Mouse (Mus musculus): ENCODE results near the gene P4htm. TPM values are rescaled to one million over a fixed set of nuclear protein-coding genes. Genes with fewer than 3 reads are reported as not detected.

Gene P4htm
- total and polyA plus RNA-seq, 3 experiments, result 14.2 to 21.0 (median 15.3) TPM

DNA sequence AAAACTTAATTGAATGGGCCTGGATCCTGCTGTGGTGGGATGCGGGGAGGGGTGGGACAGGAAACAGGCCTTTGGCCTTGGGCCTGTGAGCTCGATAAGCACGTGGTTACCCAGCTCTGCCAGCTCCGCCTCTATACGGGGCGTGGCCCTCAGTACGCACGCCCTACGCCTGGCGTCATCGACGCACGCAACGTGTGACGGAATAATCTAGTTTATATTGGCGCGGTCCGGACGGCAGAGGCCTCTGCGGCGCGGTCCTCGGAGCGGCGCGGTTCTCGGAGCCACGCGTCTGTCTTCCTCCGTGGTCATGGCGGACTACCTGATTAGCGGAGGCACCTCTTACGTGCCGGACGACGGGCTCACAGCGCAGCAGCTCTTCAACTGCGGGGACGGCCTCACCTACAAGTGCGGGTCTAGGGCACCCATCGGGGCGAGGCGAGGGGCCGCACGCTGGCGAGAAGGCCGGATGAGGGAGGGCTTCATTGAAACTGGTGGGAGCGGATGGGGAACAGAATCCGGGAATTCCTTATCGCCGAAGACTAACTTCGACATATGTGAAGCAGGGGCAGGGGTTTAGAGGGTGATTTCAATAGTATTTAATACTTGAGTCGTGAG lies 37.1 kb downstream of the P4htm start, which contains the start of gene Impdh2:
Gene Impdh2 (plus strand): TSS at position 60 of the 615 bp plus-strand sequence.
- H3K36me3 ChIP-seq (ENCODE audit: control insufficient read depth, insufficient read depth, low read length), result no peaks in the 10 kb centered on the region; the same call in 1 of the 2 replicates
- no peaks in the 10 kb centered on the region; the same call in none of the 2 replicates for H3K4me1 ChIP-seq (ENCODE audit: control insufficient read depth, insufficient read depth, low read length)
- peak within 1 kb of the TSS; percentile 82 for H3K9ac ChIP-seq (ENCODE audit: low read depth, low read length)
- intact Hi-C loops (cut with DNase I), result no loop called here
- WGBS, result under 1% methylated on average over 53 of the region's 53 CpGs
- no peaks in the 10 kb centered on the region for H3K27me3 ChIP-seq (ENCODE audit: control insufficient read depth, insufficient read depth, low read length)
- H3K27ac ChIP-seq, result peak within 1 kb of the TSS; percentile 72
- H3K79me2 ChIP-seq (replicated peaks; ENCODE audit: control insufficient read depth, insufficient read depth, low read length), result no peaks in the 10 kb centered on the region
- peak; percentile 97 for DNase-seq
- TF ChIP-seq EP300 (IDR thresholded peaks at IDR 0.05; ENCODE audit: insufficient read depth, low read depth, low read length) (peak; percentile 87), CTCF (IDR thresholded peaks at IDR 0.05) (0 out of 2 replicates have a peak, but pooled peaks have one; percentile 9), POLR2A (IDR thresholded peaks at IDR 0.05; ENCODE audit: insufficient read depth, low read depth, low read length) (peak; percentile 95)
- H3K4me3 ChIP-seq, result peak within 1 kb of the TSS; percentile 67

DNA sequence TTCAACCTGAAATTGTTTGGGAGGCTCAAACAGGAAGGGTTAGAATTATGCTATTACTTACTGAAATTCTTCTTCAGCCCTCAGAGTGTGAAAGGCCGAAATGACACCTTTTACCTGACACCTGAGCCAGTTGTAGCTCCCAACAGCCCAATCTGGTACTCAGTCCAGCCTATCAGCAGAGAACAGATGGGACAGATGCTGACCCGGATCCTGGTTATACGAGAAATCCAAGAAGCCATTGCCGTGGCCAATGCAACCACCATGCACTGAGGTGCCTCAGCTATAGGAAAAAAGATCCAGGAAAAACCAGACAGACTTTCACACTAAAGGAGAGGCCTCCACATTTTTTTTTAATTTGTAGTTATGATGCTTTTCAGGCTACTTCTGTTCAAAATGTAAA lies 38.3 kb downstream of the P4htm start:
- Histone ChIP-seq H3K27ac (no peak overlapping the region), H3K4me3 (no peak overlapping the region), H3K36me3 (ENCODE audit: control insufficient read depth, insufficient read depth, low read length) (no peaks in the 10 kb centered on the region; the same call in 1 of the 2 replicates), H3K9ac (ENCODE audit: low read depth, low read length) (no peak overlapping the region), H3K79me2 (replicated peaks; ENCODE audit: control insufficient read depth, insufficient read depth, low read length) (no peaks in the 10 kb centered on the region), H3K27me3 (ENCODE audit: control insufficient read depth, insufficient read depth, low read length) (no peaks in the 10 kb centered on the region), H3K4me1 (ENCODE audit: control insufficient read depth, insufficient read depth, low read length) (no peaks in the 10 kb centered on the region; the same call in none of the 2 replicates)
- intact Hi-C loops (cut with DNase I), result no loop called here
- WGBS, result 85% methylated on average over 4 of the region's 4 CpGs
- DNase-seq, result no peak
- TF ChIP-seq EP300 (IDR thresholded peaks at IDR 0.05; ENCODE audit: insufficient read depth, low read depth, low read length) (no peak), CTCF (IDR thresholded peaks at IDR 0.05) (no peak)

DNA sequence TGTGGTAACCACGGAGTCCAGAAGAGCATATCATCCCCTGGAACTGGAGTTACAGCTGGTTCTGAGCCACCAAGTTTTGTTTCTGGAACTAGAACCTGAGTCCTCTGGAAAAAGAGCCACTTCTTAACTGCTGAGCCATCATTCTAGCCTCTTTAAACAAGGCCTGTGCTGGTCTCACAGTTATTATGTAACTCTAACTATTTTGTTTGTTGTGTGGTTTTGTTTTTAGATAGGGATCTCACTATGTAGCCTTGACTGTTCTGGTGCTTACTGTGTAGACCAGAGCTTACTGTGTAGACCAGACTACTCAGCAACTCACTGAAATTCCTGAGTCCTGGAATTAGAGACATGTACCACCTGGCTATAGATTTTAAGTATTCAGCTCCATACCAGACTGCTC lies 50.6 kb downstream of the P4htm start:
- H3K27ac ChIP-seq, result no peak overlapping the region
- no peaks in the 10 kb centered on the region for H3K27me3 ChIP-seq (ENCODE audit: control insufficient read depth, insufficient read depth, low read length)
- DNase-seq, result no peak
- 90% methylated on average over 1 of the region's 1 CpGs for WGBS
- no peak overlapping the region for H3K9ac ChIP-seq (ENCODE audit: low read depth, low read length)
- H3K36me3 ChIP-seq (ENCODE audit: control insufficient read depth, insufficient read depth, low read length), result peaks cover 11% of the 10 kb centered on the region
- TF ChIP-seq EP300 (IDR thresholded peaks at IDR 0.05; ENCODE audit: insufficient read depth, low read depth, low read length), result no peak
- no peak for TF ChIP-seq CTCF (IDR thresholded peaks at IDR 0.05)
- no peak for TF ChIP-seq POLR2A (IDR thresholded peaks at IDR 0.05; ENCODE audit: insufficient read depth, low read depth, low read length)
- no peaks in the 10 kb centered on the region for H3K79me2 ChIP-seq (replicated peaks; ENCODE audit: control insufficient read depth, insufficient read depth, low read length)
- intact Hi-C loops (cut with DNase I), result no loop called here
- no peak overlapping the region for H3K4me3 ChIP-seq
- H3K4me1 ChIP-seq (ENCODE audit: control insufficient read depth, insufficient read depth, low read length), result no peaks in the 10 kb centered on the region

DNA sequence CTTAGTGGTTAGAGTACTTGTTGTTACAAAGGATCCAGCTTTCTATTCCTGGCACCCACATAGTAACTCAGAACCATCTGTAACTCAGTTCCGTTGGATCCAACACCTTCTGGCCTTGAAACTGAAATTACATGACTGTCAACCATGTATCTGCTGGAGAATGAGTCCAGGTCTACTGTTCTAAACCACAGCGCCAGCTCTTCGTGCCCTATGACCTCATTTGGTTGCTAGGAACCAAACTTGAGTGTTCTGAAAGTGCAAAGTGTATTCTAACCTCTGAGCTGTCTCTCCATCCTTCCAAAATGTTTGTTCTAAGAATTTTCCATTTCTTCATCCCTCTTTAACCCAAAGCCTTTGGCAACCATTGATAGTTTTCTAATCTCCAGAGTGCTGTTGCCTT lies 51.5 kb downstream of the P4htm start:
- no peaks in the 10 kb centered on the region for H3K27me3 ChIP-seq (ENCODE audit: control insufficient read depth, insufficient read depth, low read length)
- H3K4me1 ChIP-seq (ENCODE audit: control insufficient read depth, insufficient read depth, low read length), result no peaks in the 10 kb centered on the region
- H3K27ac ChIP-seq, result no peak overlapping the region
- H3K79me2 ChIP-seq (replicated peaks; ENCODE audit: control insufficient read depth, insufficient read depth, low read length), result no peaks in the 10 kb centered on the region
- no peak overlapping the region for H3K9ac ChIP-seq (ENCODE audit: low read depth, low read length)
- H3K4me3 ChIP-seq, result no peak overlapping the region
- H3K36me3 ChIP-seq (ENCODE audit: control insufficient read depth, insufficient read depth, low read length), result peaks cover 14% of the 10 kb centered on the region
- intact Hi-C loops (cut with DNase I), result no loop called here
- no peak for DNase-seq
- TF ChIP-seq POLR2A (IDR thresholded peaks at IDR 0.05; ENCODE audit: insufficient read depth, low read depth, low read length) (no peak), EP300 (IDR thresholded peaks at IDR 0.05; ENCODE audit: insufficient read depth, low read depth, low read length) (no peak), CTCF (IDR thresholded peaks at IDR 0.05) (no peak)
- 90% methylated on average over 3 of the region's 3 CpGs for WGBS

DNA sequence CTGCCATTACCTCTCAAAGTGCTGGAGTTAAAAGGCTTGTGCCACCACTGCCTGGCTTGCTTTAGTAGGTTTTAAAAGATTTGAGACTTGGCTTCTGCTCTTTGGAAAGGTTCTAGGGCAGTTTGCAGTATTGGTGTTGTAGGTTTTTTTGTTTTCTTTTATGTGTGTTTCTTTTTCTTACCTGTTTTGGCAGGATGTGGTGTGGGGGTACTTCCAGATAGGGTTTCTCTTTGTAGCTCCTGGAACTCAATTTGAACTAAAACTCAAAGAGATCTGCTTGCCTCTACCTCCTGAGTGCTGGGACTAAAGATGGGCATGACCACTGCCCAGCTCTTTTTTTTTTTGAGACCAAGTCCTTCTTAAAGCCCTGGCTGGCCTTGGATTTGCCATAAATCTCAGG lies 56.6 kb downstream of the P4htm start:
- H3K79me2 ChIP-seq (replicated peaks; ENCODE audit: control insufficient read depth, insufficient read depth, low read length), result no peaks in the 10 kb centered on the region
- no peak for DNase-seq
- no peak overlapping the region for H3K27ac ChIP-seq
- TF ChIP-seq CTCF (IDR thresholded peaks at IDR 0.05), result no peak
- TF ChIP-seq POLR2A (IDR thresholded peaks at IDR 0.05; ENCODE audit: insufficient read depth, low read depth, low read length), result no peak
- TF ChIP-seq EP300 (IDR thresholded peaks at IDR 0.05; ENCODE audit: insufficient read depth, low read depth, low read length), result no peak
- H3K9ac ChIP-seq (ENCODE audit: low read depth, low read length), result no peak overlapping the region
- peaks cover 8% of the 10 kb centered on the region for H3K36me3 ChIP-seq (ENCODE audit: control insufficient read depth, insufficient read depth, low read length)
- no peaks in the 10 kb centered on the region for H3K27me3 ChIP-seq (ENCODE audit: control insufficient read depth, insufficient read depth, low read length)
- no peaks in the 10 kb centered on the region for H3K4me1 ChIP-seq (ENCODE audit: control insufficient read depth, insufficient read depth, low read length)
- no peak overlapping the region for H3K4me3 ChIP-seq
- intact Hi-C loops (cut with DNase I), result no loop called here

DNA sequence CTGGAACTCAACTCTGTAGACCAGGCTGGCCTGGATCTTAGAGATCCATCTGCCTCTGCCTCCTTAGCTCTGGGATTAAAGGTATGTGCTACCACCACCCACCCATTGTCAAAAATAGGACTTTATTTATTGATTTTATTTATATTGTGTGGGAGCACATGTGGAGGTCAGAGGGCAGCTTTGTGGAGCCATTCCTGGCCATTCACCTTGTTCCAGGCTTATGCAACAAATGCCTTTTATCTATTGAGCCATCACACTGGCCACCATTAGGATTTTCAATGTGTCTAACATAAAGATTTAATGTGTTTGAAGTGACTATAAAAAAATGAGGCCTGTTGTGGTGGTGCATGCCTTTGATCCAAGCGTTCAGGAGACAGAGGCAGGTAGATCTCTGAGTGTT lies 66.0 kb downstream of the P4htm start:
- Histone ChIP-seq H3K79me2 (replicated peaks; ENCODE audit: control insufficient read depth, insufficient read depth, low read length) (peaks cover 6% of the 10 kb centered on the region), H3K36me3 (ENCODE audit: control insufficient read depth, insufficient read depth, low read length) (peaks cover 6% of the 10 kb centered on the region; the same call in 1 of the 2 replicates), H3K9ac (ENCODE audit: low read depth, low read length) (no peak overlapping the region), H3K27ac (no peak overlapping the region), H3K4me3 (no peak overlapping the region), H3K4me1 (ENCODE audit: control insufficient read depth, insufficient read depth, low read length) (no peaks in the 10 kb centered on the region; the same call in 1 of the 2 replicates), H3K27me3 (ENCODE audit: control insufficient read depth, insufficient read depth, low read length) (no peaks in the 10 kb centered on the region)
- intact Hi-C loops (cut with DNase I), result no loop called here
- 93% methylated on average over 1 of the region's 1 CpGs for WGBS
- TF ChIP-seq EP300 (IDR thresholded peaks at IDR 0.05; ENCODE audit: insufficient read depth, low read depth, low read length) (no peak), POLR2A (IDR thresholded peaks at IDR 0.05; ENCODE audit: insufficient read depth, low read depth, low read length) (no peak), CTCF (IDR thresholded peaks at IDR 0.05) (no peak)
- no peak for DNase-seq
